Mouse (Mus musculus) heart, embryonic 11.5 days (tissue): ENCODE results near the gene Gnb1. TPM values are rescaled to one million over a fixed set of nuclear protein-coding genes. Genes with fewer than 3 reads are reported as not detected.
A peak's percentile ranks its signal among the peaks of the same experiment; 100 is the strongest.
"Not testable (repeated sequence)": the region's sequence is repeated elsewhere in the genome, so short reads cannot be mapped to it uniquely, and the experiment has no call there.

Experiments
- ATAC-seq: fragments of 200-750 bp; cut with Nextera tagmentation; replicated peaks from 2 replicates; pipeline ENCODE4 v1.8.0; 2017; ENCODE audit warnings: moderate library complexity; ENCODE audit not compliant: insufficient number of reproducible peaks, low FRiP score, low TSS enrichment
- H3K27ac ChIP-seq: fragments of 300-500 bp; sonication (generic); 2 replicates; pipeline ENCODE4 v1.5.1; 2014; ENCODE audit warnings: mild to moderate bottlenecking, low read depth, low read length
- H3K27me3 ChIP-seq: fragments of 300-500 bp; sonication (generic); 2 replicates; pipeline ENCODE4 v1.6.1; 2014; ENCODE audit warnings: mild to moderate bottlenecking, low read length, mixed read lengths; ENCODE audit not compliant: control insufficient read depth, insufficient read depth
- H3K36me3 ChIP-seq: fragments of 300-500 bp; sonication (generic); 2 replicates; pipeline ENCODE4 v1.6.1; 2014; ENCODE audit warnings: mild to moderate bottlenecking, low read length, moderate library complexity, mixed read lengths; ENCODE audit not compliant: control insufficient read depth, insufficient read depth
- H3K4me1 ChIP-seq: fragments of 300-500 bp; sonication (generic); 2 replicates; pipeline ENCODE4 v1.6.1; 2014; ENCODE audit warnings: low read length; ENCODE audit not compliant: control insufficient read depth, insufficient read depth
- H3K4me2 ChIP-seq: fragments of 300-500 bp; sonication (generic); 2 replicates; pipeline ENCODE4 v1.6.1; 2014; ENCODE audit warnings: mild to moderate bottlenecking, moderate library complexity
- H3K4me3 ChIP-seq: fragments of 300-500 bp; sonication (generic); 2 replicates; pipeline ENCODE4 v1.5.1; 2014; ENCODE audit warnings: low read depth, low read length
- H3K9ac ChIP-seq: fragments of 300-500 bp; sonication (generic); 2 replicates; pipeline ENCODE4 v1.6.1; 2014; ENCODE audit warnings: mild to moderate bottlenecking, low read depth, low read length, moderate library complexity
- H3K9me3 ChIP-seq: fragments of 300-500 bp; sonication (generic); replicated peaks from 2 replicates; pipeline ENCODE4 v1.6.1; 2016; ENCODE audit warnings: low read length; ENCODE audit not compliant: control insufficient read depth
- WGBS: fragments of 180-500 bp; shearing (Covaris S2); extraction: QIAGEN DNeasy Blood & Tissue Kit; methylation state at CpG from one replicate; pipeline ENCODE4 v1.1.7; 2014; ENCODE audit not compliant: insufficient replicate concordance; 5-methylcytosine and 5-hydroxymethylcytosine counted together
- polyA plus RNA-seq: library from polyadenylated mRNA; unstranded; fragments of >200 nt; fragmentation: Nextera tagmentation; extraction: Ambion mirVana; gene quantifications from 2 replicates; pipeline ENCODE4 v1.2.1, GENCODE M21; 2014

Gnb1 gene
- polyA plus RNA-seq, 1 experiment from 2014 or later: 410 TPM

- not testable (repeated sequence) for H3K4me1 ChIP-seq, ATAC-seq, H3K36me3 ChIP-seq, H3K4me3 ChIP-seq, H3K9ac ChIP-seq, H3K27ac ChIP-seq, H3K9me3 ChIP-seq, H3K4me2 ChIP-seq
- 50% methylated on average over 2 of the region's 2 CpGs for WGBS
- H3K27me3 ChIP-seq: peaks cover 11% of the 10 kb centered on the region
Measured at GRCm38 (mm10) chr4:155473796-155474195, 17.4 kb upstream of the Gnb1 start.

GRCm38 (mm10) chr4:155481381-155482124 lies 9.6 kb upstream of the Gnb1 start:
- 18% methylated on average over 28 of the region's 28 CpGs for WGBS
- no peak; the same call in 1 of the 2 replicates for ATAC-seq
- Histone ChIP-seq H3K9ac (0 out of 2 replicates have a peak overlapping the region, but pooled peaks have one; percentile 16), H3K4me3 (peak overlapping the region; percentile 11), H3K9me3 (no peaks in the 10 kb centered on the region), H3K4me1 (no peaks in the 10 kb centered on the region), H3K36me3 (no peaks in the 10 kb centered on the region), H3K27me3 (no peaks in the 10 kb centered on the region; the same call in 1 of the 2 replicates), H3K4me2 (peak overlapping the region; percentile 52), H3K27ac (no peak overlapping the region)

- H3K9me3 ChIP-seq: no peaks in the 10 kb centered on the region
- no peaks in the 10 kb centered on the region for H3K36me3 ChIP-seq
- no peak overlapping the region for H3K27ac ChIP-seq
- H3K4me1 ChIP-seq: peaks cover 2% of the 10 kb centered on the region; the same call in 1 of the 2 replicates
- ATAC-seq: no peak
- WGBS: 81% methylated on average over 6 of the region's 6 CpGs
- H3K27me3 ChIP-seq: no peaks in the 10 kb centered on the region; the same call in 1 of the 2 replicates
- no peak overlapping the region for H3K4me2 ChIP-seq
- no peak overlapping the region for H3K9ac ChIP-seq
- no peak overlapping the region for H3K4me3 ChIP-seq
Measured at GRCm38 (mm10) chr4:155482125-155482480, 9.1 kb upstream of the Gnb1 start.

GRCm38 (mm10) chr4:155482733-155483540 lies 8.2 kb upstream of the Gnb1 start:
- Histone ChIP-seq H3K4me2 (no peak overlapping the region), H3K36me3 (no peaks in the 10 kb centered on the region), H3K9me3 (no peaks in the 10 kb centered on the region), H3K9ac (no peak overlapping the region), H3K27me3 (no peaks in the 10 kb centered on the region; the same call in 1 of the 2 replicates), H3K4me1 (peaks cover 8% of the 10 kb centered on the region), H3K27ac (no peak overlapping the region), H3K4me3 (no peak overlapping the region)
- ATAC-seq: no peak
- whole genome bisulfite sequencing: 74% methylated on average over 8 of the region's 8 CpGs

GRCm38 (mm10) chr4:155485521-155485920 lies 5.6 kb upstream of the Gnb1 start:
- no peak overlapping the region for H3K4me2 ChIP-seq
- no peaks in the 10 kb centered on the region for H3K36me3 ChIP-seq
- H3K27me3 ChIP-seq: no peaks in the 10 kb centered on the region
- WGBS: 69% methylated on average over 3 of the region's 3 CpGs
- H3K9me3 ChIP-seq: no peaks in the 10 kb centered on the region
- ATAC-seq: no peak
- H3K4me3 ChIP-seq: no peak overlapping the region
- no peak overlapping the region for H3K27ac ChIP-seq
- H3K9ac ChIP-seq: no peak overlapping the region
- peaks cover 29% of the 10 kb centered on the region for H3K4me1 ChIP-seq

GRCm38 (mm10) chr4:155487746-155488145 lies 3.4 kb upstream of the Gnb1 start:
- Histone ChIP-seq H3K4me3 (no peak overlapping the region), H3K9me3 (no peaks in the 10 kb centered on the region), H3K9ac (no peak overlapping the region), H3K4me1 (peaks cover 33% of the 10 kb centered on the region), H3K27ac (peak overlapping the region; percentile 78), H3K27me3 (no peaks in the 10 kb centered on the region), H3K4me2 (no peak overlapping the region), H3K36me3 (no peaks in the 10 kb centered on the region)
- 24% methylated on average over 3 of the region's 3 CpGs for WGBS
- no peak for ATAC-seq

GRCm38 (mm10) chr4:155488232-155489025 lies 2.7 kb upstream of the Gnb1 start:
- ATAC-seq: peak; percentile 69
- H3K9me3 ChIP-seq: no peaks in the 10 kb centered on the region
- no peaks in the 10 kb centered on the region for H3K36me3 ChIP-seq
- H3K27me3 ChIP-seq: no peaks in the 10 kb centered on the region
- H3K4me3 ChIP-seq: no peak overlapping the region
- H3K4me1 ChIP-seq: peaks cover 37% of the 10 kb centered on the region
- WGBS: 59% methylated on average over 8 of the region's 8 CpGs
- H3K27ac ChIP-seq: peak overlapping the region; percentile 78
- peak overlapping the region; percentile 30; the same call in 1 of the 2 replicates for H3K9ac ChIP-seq
- 0 out of 2 replicates have a peak overlapping the region, but pooled peaks have one; percentile 14 for H3K4me2 ChIP-seq
